Mouse (Mus musculus) cerebellum, adult 11-12 months (tissue): ENCODE results near the gene Ifna6.

Experiments used
- DNase-seq: peaks from one replicate; pipeline ENCODE4 v3.0.0; 2022

Ifna6 gene

DNA sequence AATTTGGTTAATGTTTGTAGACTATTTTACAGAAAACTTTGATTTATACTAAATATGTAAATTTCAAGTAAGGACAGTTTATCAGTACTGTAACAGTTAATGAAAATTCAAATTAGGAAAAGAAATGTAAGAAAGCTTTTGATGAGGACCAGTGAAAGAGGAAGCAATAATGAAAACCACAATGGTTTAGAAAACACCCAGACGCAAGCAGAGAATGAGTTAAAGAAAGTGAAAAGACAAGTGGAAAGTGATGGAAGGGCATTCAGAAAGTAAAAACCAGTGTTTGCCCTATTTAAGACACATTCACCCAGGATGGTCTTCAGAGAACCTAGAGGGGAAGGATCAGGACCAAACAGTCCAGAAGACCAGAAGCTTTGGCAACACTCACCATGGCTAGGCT lies 22.5 kb downstream of the Ifna6 start, which contains the start of gene Ifna1:
TSS of gene Ifna1 (plus strand) at position 390 of the 400 bp plus-strand sequence.
- DNase-seq: no peak

DNA sequence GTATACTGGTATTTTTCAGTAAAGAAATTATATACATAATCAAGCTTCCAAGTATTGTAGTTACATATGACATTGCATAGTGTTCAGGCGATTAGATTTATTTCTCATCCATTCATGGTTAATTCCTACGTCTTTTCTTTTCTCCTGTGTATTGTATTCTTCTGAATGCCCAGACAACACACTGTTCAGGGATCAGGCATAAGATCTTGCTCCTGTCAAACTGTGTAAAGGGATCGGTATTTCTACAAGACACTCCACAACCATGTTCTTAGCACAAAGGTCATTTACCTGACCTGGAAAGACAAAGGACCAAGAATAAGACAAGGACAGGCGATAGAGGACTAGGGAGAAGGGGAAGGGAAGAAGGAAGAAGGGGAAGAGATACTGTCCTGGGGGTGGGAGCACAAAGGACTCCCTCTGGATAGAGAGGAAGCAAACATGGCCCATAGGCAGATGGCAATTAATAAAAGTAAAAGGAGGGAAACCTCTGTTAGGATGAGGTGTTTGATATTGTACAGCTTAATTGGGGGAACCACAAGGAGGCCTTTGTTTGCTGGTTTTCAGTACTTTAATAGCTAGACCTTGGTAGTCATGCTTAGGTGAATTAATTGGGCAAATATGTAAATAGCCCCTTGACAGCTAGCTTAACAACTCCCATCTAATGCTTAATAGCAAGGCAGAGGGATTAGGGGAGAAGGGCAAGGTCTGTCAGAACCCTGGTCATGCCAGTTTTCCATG lies 24.0 kb downstream of the Ifna6 start:
- DNase-seq: no peak

- no peak for DNase-seq
These were observed 32.0 kb downstream of the Ifna6 start for GRCm38 (mm10) chr4:88859214-88859613.

- DNase-seq: no peak
These were observed 36.1 kb downstream of the Ifna6 start for GRCm38 (mm10) chr4:88863309-88863708.

- DNase-seq: no peak
These were observed 37.4 kb downstream of the Ifna6 start for GRCm38 (mm10) chr4:88864599-88864998.

- no peak for DNase-seq
These were observed 37.9 kb downstream of the Ifna6 start for GRCm38 (mm10) chr4:88865011-88865569.

DNA sequence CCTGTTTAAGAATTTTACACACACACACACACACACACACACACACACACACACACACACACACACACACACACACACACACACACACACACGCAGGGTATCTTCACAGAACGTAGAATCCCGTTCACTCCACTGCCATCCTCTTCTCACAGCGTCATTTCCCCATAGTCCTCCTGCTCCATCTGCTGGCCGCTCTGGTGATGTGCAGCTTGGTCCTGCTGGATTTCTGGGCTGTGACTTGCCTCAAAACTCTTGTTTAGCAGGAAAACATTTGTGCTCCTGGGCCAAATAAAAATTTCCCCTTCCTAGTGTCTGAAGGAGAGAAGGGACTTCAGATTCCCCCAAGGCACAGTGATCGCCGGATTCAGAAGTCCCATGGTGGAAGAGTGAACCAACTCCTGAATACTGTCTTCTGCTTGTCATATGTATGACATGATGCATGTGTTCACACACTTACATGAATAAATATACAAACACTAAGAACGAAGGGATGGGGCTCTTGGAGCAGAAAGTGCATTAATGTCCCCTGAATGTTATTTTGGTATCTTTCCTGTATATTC lies 40.2 kb downstream of the Ifna6 start:
- peak; percentile 23 for DNase-seq

DNA sequence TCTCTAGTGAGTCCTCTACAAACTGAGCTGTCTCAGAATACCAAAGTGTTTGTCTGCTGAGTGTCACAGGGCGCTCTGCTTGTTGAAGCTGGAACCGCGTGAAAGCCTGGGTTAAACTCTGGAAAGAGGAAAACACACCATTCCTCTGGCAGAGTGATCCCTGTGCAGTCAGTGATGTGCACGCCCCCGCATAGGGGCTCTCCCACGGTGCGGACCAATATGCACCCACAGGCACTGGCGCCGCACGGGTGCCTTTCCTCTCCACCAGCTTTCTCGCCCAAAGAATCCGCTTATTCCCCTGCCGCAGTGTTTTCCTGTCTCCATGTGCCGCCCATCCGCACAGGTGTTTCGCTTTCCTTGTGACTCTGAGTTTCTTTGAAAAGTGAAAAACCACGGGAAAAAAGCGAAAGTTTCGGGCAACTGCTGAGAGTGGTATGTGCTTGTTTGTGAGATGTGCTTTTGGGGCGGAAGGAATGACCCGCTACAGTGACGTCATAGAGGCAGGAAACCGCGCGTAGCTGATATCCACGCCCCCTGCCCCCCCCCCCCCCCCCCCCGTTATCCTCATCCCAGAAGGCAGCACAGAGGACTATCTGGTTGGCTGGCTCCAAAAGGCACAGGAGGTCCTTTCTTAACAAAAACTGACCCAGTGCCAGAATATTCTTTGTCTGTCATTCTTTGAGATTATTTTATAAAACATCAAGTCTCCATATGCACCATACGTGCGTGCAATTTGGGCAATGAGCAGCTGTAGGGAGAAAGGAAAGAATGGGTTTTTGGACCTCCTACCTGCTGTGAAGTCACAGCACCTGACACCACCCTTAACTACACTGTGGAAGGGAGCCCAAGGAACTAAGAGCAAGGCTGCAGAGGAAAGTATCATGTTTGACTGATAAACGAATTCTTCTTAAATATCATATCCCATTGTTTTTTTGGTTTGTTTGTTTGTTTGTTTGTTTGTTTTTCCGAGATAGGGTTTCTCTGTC lies 41.0 kb downstream of the Ifna6 start:
- DNase-seq: no peak

- no peak for DNase-seq
These were observed 45.5 kb downstream of the Ifna6 start for GRCm38 (mm10) chr4:88872691-88873090.

GRCm38 (mm10) chr4:88875435-88876095 lies 48.3 kb downstream of the Ifna6 start:
- no peak for DNase-seq

DNA sequence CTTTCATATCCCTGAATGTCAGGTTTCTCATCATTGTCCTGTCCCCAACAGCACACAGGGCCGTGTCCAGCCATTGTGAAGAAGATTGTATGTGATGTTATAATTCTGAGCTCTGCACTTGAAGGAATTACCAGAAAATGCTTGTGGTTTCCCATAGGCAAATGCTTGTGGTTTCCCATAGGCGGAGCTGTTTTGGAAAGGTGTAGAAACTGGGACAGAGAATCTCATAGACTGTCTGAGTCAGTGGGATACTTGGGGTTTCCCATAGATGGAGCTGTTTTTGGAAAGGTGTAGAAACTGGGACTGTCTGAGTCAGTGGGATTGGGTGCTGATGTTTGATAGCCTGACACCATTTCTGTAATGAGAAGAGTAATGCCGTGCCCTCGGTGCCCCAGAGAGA lies 49.3 kb downstream of the Ifna6 start:
- DNase-seq: no peak
